Mouse (Mus musculus) stomach, embryonic 14.5 days (tissue): ENCODE data around the gene Eme1. TPM values are rescaled to one million over a fixed set of nuclear protein-coding genes. Genes with fewer than 3 reads are reported as not detected.
"Not testable (repeated sequence)": the region's sequence is repeated elsewhere in the genome, so short reads cannot be mapped to it uniquely, and the experiment has no call there.

Experiments used
- ATAC-seq: fragments of 200-750 bp; cut with Nextera tagmentation; 2 replicates; pipeline ENCODE4 v1.8.0; 2017; ENCODE audit warnings: low read depth, moderate TSS enrichment; ENCODE audit not compliant: insufficient number of reproducible peaks, insufficient read depth, low FRiP score
- H3K27ac ChIP-seq: fragments of 300-500 bp; sonication (generic); 2 replicates; pipeline ENCODE4 v1.5.1; 2014; ENCODE audit warnings: mild to moderate bottlenecking, low read length, moderate library complexity, mixed read lengths
- H3K27me3 ChIP-seq: fragments of 300-500 bp; sonication (generic); 2 replicates; pipeline ENCODE4 v1.6.1; 2014; ENCODE audit warnings: low read length, control low read depth, mixed read lengths; ENCODE audit not compliant: control insufficient read depth, insufficient read depth
- H3K36me3 ChIP-seq: fragments of 300-500 bp; sonication (generic); 2 replicates; pipeline ENCODE4 v1.6.1; 2014; ENCODE audit warnings: mild to moderate bottlenecking, control low read depth, low read length, moderate library complexity, mixed read lengths; ENCODE audit not compliant: control insufficient read depth, insufficient read depth
- H3K4me1 ChIP-seq: fragments of 300-500 bp; sonication (generic); 2 replicates; pipeline ENCODE4 v1.6.1; 2014; ENCODE audit warnings: low read length, control low read depth, mixed read lengths; ENCODE audit not compliant: control insufficient read depth, insufficient read depth
- H3K4me2 ChIP-seq: fragments of 300-500 bp; sonication (generic); replicated peaks from 2 replicates; pipeline ENCODE4 v1.6.1; 2014; ENCODE audit warnings: low read depth, low read length, control low read depth
- H3K4me3 ChIP-seq: fragments of 300-500 bp; sonication (generic); 2 replicates; pipeline ENCODE4 v1.5.1; 2014; ENCODE audit warnings: low read depth, low read length, control low read depth
- H3K9ac ChIP-seq: fragments of 300-500 bp; sonication (generic); replicated peaks from 2 replicates; pipeline ENCODE4 v1.6.1; 2014; ENCODE audit warnings: low read depth, mild to moderate bottlenecking, control low read depth, low read length, moderate library complexity, mixed read lengths
- H3K9me3 ChIP-seq: fragments of 300-500 bp; sonication (generic); 2 replicates; pipeline ENCODE4 v1.6.1; 2016; ENCODE audit warnings: low read depth, low read length, control low read depth; ENCODE audit not compliant: control insufficient read depth
- WGBS: fragments of 180-500 bp; shearing (Covaris S2); extraction: QIAGEN DNeasy Blood & Tissue Kit; methylation state at CpG from one replicate; pipeline ENCODE4 v1.1.7; 2014; 5-methylcytosine and 5-hydroxymethylcytosine counted together
- polyA plus RNA-seq: library from polyadenylated mRNA; unstranded; fragments of >200 nt; fragmentation: Nextera tagmentation; extraction: Ambion mirVana; gene quantifications from 2 replicates; pipeline ENCODE4 v1.2.1, GENCODE M21; 2014

The Eme1 gene
- 20.7 and 20.9 TPM in 2 replicates for polyA plus RNA-seq

GRCm38 (mm10) chr11:94653663-94654436, at the start of gene Eme1, which contains the start of gene Mrpl27:
TSS of gene Eme1 (minus strand) at chr11:94653964.
TSS of gene Mrpl27 (plus strand) at chr11:94653767.
- Histone ChIP-seq H3K36me3 (peaks cover 17% of the 10 kb centered on the region; the same call in 1 of the 2 replicates), H3K9ac (peak within 1 kb of the TSS; percentile 45), H3K4me1 (no peaks in the 10 kb centered on the region), H3K27ac (peak within 1 kb of the TSS; percentile 83; the same call in 1 of the 2 replicates), H3K9me3 (no peaks in the 10 kb centered on the region), H3K27me3 (no peaks in the 10 kb centered on the region), H3K4me3 (peak within 1 kb of the TSS; percentile 50), H3K4me2 (peak within 1 kb of the TSS; percentile 66)
- WGBS = under 1% methylated on average over 32 of the region's 32 CpGs
- peak; percentile 86 for ATAC-seq

GRCm38 (mm10) chr11:94702216-94702610, 48.4 kb upstream of the Eme1 start:
- no peak overlapping the region for H3K9ac ChIP-seq
- H3K4me2 ChIP-seq = peak overlapping the region; percentile 35; the same call in 1 of the 2 replicates
- peak overlapping the region; percentile 76 for H3K27ac ChIP-seq
- H3K9me3 ChIP-seq = no peaks in the 10 kb centered on the region
- ATAC-seq = no peak
- no peaks in the 10 kb centered on the region for H3K27me3 ChIP-seq
- H3K36me3 ChIP-seq = no peaks in the 10 kb centered on the region
- H3K4me1 ChIP-seq = peaks cover 18% of the 10 kb centered on the region
- 0 out of 2 replicates have a peak overlapping the region, but pooled peaks have one; percentile 9 for H3K4me3 ChIP-seq
- 22% methylated on average over 3 of the region's 3 CpGs for WGBS

GRCm38 (mm10) chr11:94701401-94702215, 47.8 kb upstream of the Eme1 start:
- Histone ChIP-seq H3K4me3 (peak overlapping the region; percentile 9), H3K4me1 (peaks cover 18% of the 10 kb centered on the region), H3K9me3 (no peaks in the 10 kb centered on the region), H3K27ac (peak overlapping the region; percentile 76), H3K9ac (no peak overlapping the region), H3K4me2 (peak overlapping the region; percentile 35), H3K27me3 (no peaks in the 10 kb centered on the region), H3K36me3 (no peaks in the 10 kb centered on the region)
- peak; percentile 12; the same call in 1 of the 2 replicates for ATAC-seq
- WGBS = 24% methylated on average over 27 of the region's 27 CpGs

DNA sequence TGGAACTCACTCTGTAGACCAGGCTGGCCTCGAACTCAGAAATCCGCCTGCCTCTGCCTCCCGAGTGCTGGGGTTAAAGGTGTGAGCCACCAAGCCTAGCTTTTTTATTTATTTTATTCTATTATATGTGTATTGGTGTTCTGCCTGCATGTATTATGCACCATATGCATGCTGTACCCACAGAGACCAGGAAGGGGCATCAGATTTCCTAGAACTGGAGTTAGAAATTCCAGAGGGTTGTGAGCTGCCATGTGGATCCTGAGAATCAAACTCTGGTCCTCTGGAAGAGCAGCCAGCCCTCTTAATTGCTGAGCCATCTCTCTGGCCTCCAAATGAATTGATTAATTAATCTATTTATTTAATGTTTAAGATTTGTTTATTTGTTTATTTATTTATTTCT, 45.6 kb upstream of the Eme1 start:
- H3K4me3 ChIP-seq = no peak overlapping the region
- H3K27me3 ChIP-seq = no peaks in the 10 kb centered on the region
- 100% methylated on average over 3 of the region's 3 CpGs for whole genome bisulfite sequencing
- no peak for ATAC-seq
- no peak overlapping the region for H3K27ac ChIP-seq
- no peaks in the 10 kb centered on the region for H3K9me3 ChIP-seq
- peaks cover 18% of the 10 kb centered on the region for H3K4me1 ChIP-seq
- H3K36me3 ChIP-seq = no peaks in the 10 kb centered on the region
- H3K4me2 ChIP-seq = no peak overlapping the region
- H3K9ac ChIP-seq = no peak overlapping the region

- Histone ChIP-seq H3K36me3 (no peaks in the 10 kb centered on the region), H3K27me3 (no peaks in the 10 kb centered on the region), H3K9me3 (no peaks in the 10 kb centered on the region), H3K9ac (no peak overlapping the region), H3K4me1 (peaks cover 13% of the 10 kb centered on the region), H3K4me3 (no peak overlapping the region), H3K4me2 (no peak overlapping the region), H3K27ac (no peak overlapping the region)
- WGBS = 51% methylated on average over 13 of the region's 13 CpGs
- no peak for ATAC-seq
Observed at GRCm38 (mm10) chr11:94697703-94698464, 44.1 kb upstream of the Eme1 start.

DNA sequence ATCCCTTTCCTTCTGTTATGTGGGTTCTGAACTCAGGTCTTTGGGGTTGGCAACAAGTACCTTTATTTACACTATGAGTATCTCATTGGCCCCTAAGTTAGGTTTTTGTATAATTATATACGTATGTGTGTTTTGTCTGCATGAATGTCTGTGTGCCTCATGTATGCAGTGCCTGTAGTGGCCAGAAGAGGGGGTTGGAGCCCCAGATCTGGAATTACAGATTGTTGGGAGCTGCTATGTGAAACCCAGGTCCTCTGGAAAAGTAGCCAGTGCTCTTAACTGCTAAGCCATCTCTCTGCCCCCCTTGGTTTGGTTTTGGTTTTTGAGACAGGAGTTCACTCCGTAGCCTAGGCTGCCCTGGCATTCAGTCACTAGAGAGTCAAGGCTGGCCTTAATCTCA, 43.4 kb upstream of the Eme1 start:
- no peak overlapping the region for H3K27ac ChIP-seq
- no peak overlapping the region for H3K4me3 ChIP-seq
- no peak overlapping the region for H3K4me2 ChIP-seq
- ATAC-seq = no peak
- H3K9ac ChIP-seq = no peak overlapping the region
- no peaks in the 10 kb centered on the region for H3K36me3 ChIP-seq
- H3K27me3 ChIP-seq = no peaks in the 10 kb centered on the region
- WGBS = 91% methylated on average over 2 of the region's 2 CpGs
- H3K4me1 ChIP-seq = peaks cover 9% of the 10 kb centered on the region
- H3K9me3 ChIP-seq = no peaks in the 10 kb centered on the region

DNA sequence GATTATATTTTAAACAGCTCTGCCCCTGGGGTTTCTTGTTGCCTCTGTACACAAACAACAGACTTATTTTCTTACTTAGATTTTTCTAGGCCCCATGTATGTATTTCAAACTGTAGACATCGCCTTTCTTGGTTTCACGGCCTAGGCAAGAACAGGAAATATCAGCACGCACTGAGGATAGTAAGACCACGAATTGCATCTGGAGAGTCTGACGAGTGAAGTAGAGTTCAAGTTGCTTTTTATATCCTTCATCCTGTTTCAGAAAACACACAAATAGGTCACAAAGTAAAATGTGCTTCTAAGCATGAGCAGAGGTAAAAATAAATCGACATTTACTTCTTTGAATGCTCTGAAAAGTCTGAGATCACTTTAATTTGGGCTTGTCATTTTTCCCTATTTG, 41.7 kb upstream of the Eme1 start:
- H3K4me1 ChIP-seq = no peaks in the 10 kb centered on the region
- no peak overlapping the region for H3K4me2 ChIP-seq
- WGBS = 69% methylated on average over 6 of the region's 6 CpGs
- H3K4me3 ChIP-seq = no peak overlapping the region
- no peaks in the 10 kb centered on the region for H3K36me3 ChIP-seq
- no peak overlapping the region for H3K27ac ChIP-seq
- H3K27me3 ChIP-seq = no peaks in the 10 kb centered on the region
- no peak for ATAC-seq
- no peak overlapping the region for H3K9ac ChIP-seq
- no peaks in the 10 kb centered on the region for H3K9me3 ChIP-seq

DNA sequence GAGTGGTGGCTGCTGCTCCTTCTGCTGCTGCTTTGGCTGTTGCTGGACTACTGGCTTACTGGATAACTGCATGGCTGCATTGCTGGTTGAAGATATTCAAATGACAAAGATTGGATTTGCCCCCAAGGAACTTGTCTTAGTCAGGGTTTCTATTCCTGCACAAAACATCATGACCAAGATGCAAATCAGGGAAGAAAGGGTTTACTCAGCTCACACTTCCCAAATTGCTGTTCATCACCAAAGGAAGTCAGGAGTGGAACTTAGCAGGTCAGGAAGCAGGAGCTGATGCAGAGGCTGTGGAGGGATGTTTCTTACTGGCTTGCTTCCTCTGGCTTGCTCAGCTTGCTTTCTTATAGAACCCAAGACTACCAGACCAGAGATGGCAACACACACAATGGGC, 38.7 kb upstream of the Eme1 start:
- H3K4me3 ChIP-seq, H3K9me3 ChIP-seq, ATAC-seq, H3K27ac ChIP-seq, H3K27me3 ChIP-seq, H3K36me3 ChIP-seq, H3K4me2 ChIP-seq, H3K9ac ChIP-seq, H3K4me1 ChIP-seq: not testable (repeated sequence)
